Comparison of ENCODE assay signal across 13 mouse cellular contexts in the genomic region with DNA sequence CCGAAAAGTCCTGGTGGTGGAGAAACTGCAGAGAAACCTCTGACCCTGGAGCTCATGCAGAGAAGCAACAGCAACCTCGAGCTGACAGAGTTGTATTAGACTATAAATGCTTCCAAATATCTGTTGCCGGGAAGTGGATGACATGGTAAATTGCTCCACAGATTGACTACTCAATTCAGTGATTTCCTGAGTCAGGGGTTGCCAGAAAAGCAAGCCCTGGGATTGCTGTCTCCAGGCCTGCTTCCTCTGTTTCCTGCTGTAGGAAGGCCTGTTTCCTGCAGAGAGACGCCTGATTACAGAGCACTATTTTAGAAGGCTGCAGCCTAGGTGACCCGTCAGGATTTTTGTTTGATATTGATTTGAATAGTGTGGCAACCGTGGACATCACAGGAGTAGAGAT. TPM values are rescaled to one million over a fixed set of nuclear protein-coding genes. Genes with fewer than 3 reads are reported as not detected.
DNase-seq lines count a peak whose midpoint lies in the region; ATAC-seq lines count a peak whose summit lies in the region.
"Had no signal": no experiment of that assay in that cellular context is flagged by ENCODE, and none has a peak within 500 bp of the region (broad histone marks: within the 10 kb centered on the region; RNA-seq: fewer than 3 reads in every experiment).

No protein-coding gene starts in this region.

- H3K27me3 ChIP-seq in heart, embryonic 16.5 days (ENCODE audit: control insufficient read depth, insufficient read depth, low read length) = no peaks in the 10 kb centered on the region
- H3K27me3 ChIP-seq in midbrain, embryonic 10.5 days (ENCODE audit: low read depth, poor library complexity, severe bottlenecking) = no peaks in the 10 kb centered on the region

- H3K4me2 ChIP-seq in heart, embryonic 16.5 days (ENCODE audit: low read depth, low read length) = no peak overlapping the region

- H3K4me3 ChIP-seq in heart, embryonic 16.5 days (ENCODE audit: low read length) = no peak overlapping the region
- no peak overlapping the region for H3K4me3 ChIP-seq in midbrain, embryonic 10.5 days

- H3K9me3 ChIP-seq in heart, embryonic 16.5 days (replicated peaks; ENCODE audit: control insufficient read depth, low read length) = no peaks in the 10 kb centered on the region
- no peaks in the 10 kb centered on the region for H3K9me3 ChIP-seq in midbrain, embryonic 10.5 days (replicated peaks)

- H3K36me3 ChIP-seq in heart, embryonic 16.5 days (ENCODE audit: control insufficient read depth, insufficient read depth) = no peaks in the 10 kb centered on the region
- H3K36me3 ChIP-seq in midbrain, embryonic 10.5 days = no peaks in the 10 kb centered on the region

- 45% methylated on average over 6 of the region's 6 CpGs for WGBS in heart, embryonic 16.5 days
- WGBS in midbrain, embryonic 10.5 days = 57% methylated on average over 6 of the region's 6 CpGs

- peak overlapping the region; percentile 51 for H3K27ac ChIP-seq in heart, embryonic 16.5 days (ENCODE audit: low read length)
- H3K27ac ChIP-seq in midbrain, embryonic 10.5 days (replicated peaks) = no peak overlapping the region

- ATAC-seq in heart, embryonic 16.5 days (replicated peaks; ENCODE audit: extremely low read depth, insufficient read depth, low FRiP score) = peak; percentile 63
- no peak for ATAC-seq in activated CD4-positive, CD25-positive, alpha-beta regulatory T cell, adult 4 months

- H3K4me1 ChIP-seq in heart, embryonic 16.5 days (ENCODE audit: control insufficient read depth, insufficient read depth, low read length) = 0 out of 2 replicates have a peak, but pooled peaks cover 4% of the 10 kb centered on the region
- H3K4me1 ChIP-seq in midbrain, embryonic 10.5 days = peaks cover 16% of the 10 kb centered on the region; the same call in 1 of the 2 replicates

- peak; percentile 18 for DNase-seq in embryo, embryonic 10.5 days (ENCODE audit: low spot score)
- no peak for DNase-seq in embryo, embryonic 11 days
- peak; percentile 28 to 45 for DNase-seq in adrenal gland, postnatal 36 days
- peak; percentile 58 to 79 for DNase-seq in kidney, postnatal 36 days
- DNase-seq in midbrain, embryonic 10.5 days (ENCODE audit: low spot score) = no peak
- DNase-seq in cerebellum, adult 8-10 months = no peak
- DNase-seq: cerebellum, adult 9-11 months had no signal

- H3K9ac ChIP-seq in heart, embryonic 16.5 days (ENCODE audit: low read length) = no peak overlapping the region

RNA-seq across cellular contexts. Expression of gene 1700020N01Rik, which starts 47.5 kb away (rescaled TPM):
- not detected for total RNA-seq in adrenal gland, postnatal 36 days (2021)
- 0.26 TPM in 1 of 2 replicates, not detected in the other for polyA plus RNA-seq in heart, embryonic 16.5 days (2015; fragmentation: Nextera tagmentation; extraction: Ambion mirVana)
- polyA plus RNA-seq in midbrain, embryonic 10.5 days (2016; fragmentation: Nextera tagmentation; extraction: Ambion mirVana) = not detected in 2 replicates
- polyA plus RNA-seq in activated CD4-positive, CD25-positive, alpha-beta regulatory T cell, adult 4 months (2017; shearing (Covaris generic)) = not detected
- total RNA-seq: layer of hippocampus, postnatal 25 days; megakaryocyte, adult 5-6 weeks; neutrophil, adult 5-6 weeks had no signal
- polyA plus RNA-seq: C2C12 had no signal

Comparison
In these comparisons a context has a peak if more than half of its experiments do, and no peak if none do; other contexts are left out.
1. DNase-seq: peak in embryo, embryonic 10.5 days (single experiment), adrenal gland, postnatal 36 days (2 of 2) and kidney, postnatal 36 days (2 of 2); none in embryo, embryonic 11 days (single experiment), midbrain, embryonic 10.5 days (single experiment) and cerebellum, adult 8-10 months (single experiment).